Mouse (Mus musculus) MEL (cell line): ENCODE measurements around the gene Btg1. TPM values are rescaled to one million over a fixed set of nuclear protein-coding genes. Genes with fewer than 3 reads are reported as not detected.

Experiments used
- DNase-seq: peaks from one replicate; pipeline ENCODE4 v3.0.0; 2011; ENCODE audit warnings: low read depth, low spot score
- H3K27ac ChIP-seq: 2 replicates; pipeline ENCODE4 v1.5.1; 2012; ENCODE audit warnings: low read depth, mild to moderate bottlenecking, control low read depth, low read length, moderate library complexity; ENCODE audit not compliant: control insufficient read depth
- H3K27me3 ChIP-seq, 2 experiments: fragments of 150-350 bp in 1 of 2; sonication (generic) in 1 of 2; 2 replicates each; pipeline ENCODE4 v1.6.1; 2012; ENCODE audit warnings: low read length in 2 of 2, mild to moderate bottlenecking in 2 of 2, improper control_type of control experiment in 1 of 2, moderate library complexity in 1 of 2; ENCODE audit not compliant: insufficient read depth in 2 of 2, control insufficient read depth in 1 of 2
- H3K36me3 ChIP-seq, 2 experiments: 2 replicates each; pipeline ENCODE4 v1.6.1; 2012 to 2014; ENCODE audit warnings: low read length in 2 of 2, improper control_type of control experiment in 1 of 2, inconsistent platforms in 1 of 2, mild to moderate bottlenecking in 1 of 2; ENCODE audit not compliant: insufficient read depth in 2 of 2, control insufficient read depth in 1 of 2
- H3K4me1 ChIP-seq, 2 experiments: fragments of 150-350 bp in 1 of 2; sonication (generic) in 1 of 2; 2 replicates each; pipeline ENCODE4 v1.6.1; 2012; ENCODE audit warnings: low read length in 2 of 2, improper control_type of control experiment in 1 of 2, mild to moderate bottlenecking in 1 of 2; ENCODE audit not compliant: insufficient read depth in 2 of 2, control insufficient read depth in 1 of 2
- H3K4me3 ChIP-seq, 2 experiments: fragments of 150-350 bp in 1 of 2; sonication (generic) in 1 of 2; 2 replicates each; pipeline ENCODE4 v1.5.1; 2012; ENCODE audit warnings: low read depth in 2 of 2, low read length in 2 of 2, mild to moderate bottlenecking in 2 of 2, moderate library complexity in 2 of 2, control low read depth in 1 of 2, improper control_type of control experiment in 1 of 2; ENCODE audit not compliant: control insufficient read depth in 1 of 2, insufficient read depth in 1 of 2
- H3K79me2 ChIP-seq: 2 replicates; pipeline ENCODE4 v1.6.1; 2012; ENCODE audit warnings: mild to moderate bottlenecking, low read length, moderate library complexity; ENCODE audit not compliant: control insufficient read depth, poor library complexity, insufficient read depth
- H3K9ac ChIP-seq: 2 replicates; pipeline ENCODE4 v1.6.1; 2012; ENCODE audit warnings: low read depth, mild to moderate bottlenecking, control low read depth, low read length, moderate library complexity; ENCODE audit not compliant: control insufficient read depth, poor library complexity, severe bottlenecking
- H3K9me3 ChIP-seq: fragments of 150-350 bp; sonication (generic); replicated peaks from 2 replicates; pipeline ENCODE4 v1.6.1; 2012; ENCODE audit warnings: mild to moderate bottlenecking, low read length, improper control_type of control experiment, moderate library complexity; ENCODE audit not compliant: insufficient read depth
- BHLHE40 ChIP-seq: IDR thresholded peaks from 2 replicates; pipeline ENCODE4 v1.6.1; 2012; ENCODE audit warnings: low read depth, mild to moderate bottlenecking, inconsistent platforms, low read length, improper control_type of control experiment, borderline replicate concordance
- CHD1 ChIP-seq: IDR thresholded peaks from 2 replicates; pipeline ENCODE4 v1.6.1; 2012; ENCODE audit warnings: low read depth, mild to moderate bottlenecking, inconsistent platforms, low read length, improper control_type of control experiment
- CTCF ChIP-seq, 3 experiments: IDR thresholded peaks in 2 of 3; conservative IDR thresholded peaks in 1 of 3; 2 replicates each; pipeline ENCODE4 v1.5.1; 2011 to 2012; ENCODE audit warnings: low read length in 3 of 3, low read depth in 2 of 3, mild to moderate bottlenecking in 2 of 3, improper control_type of control experiment in 1 of 3, inconsistent platforms in 1 of 3, mixed read lengths in 1 of 3, moderate library complexity in 1 of 3; ENCODE audit not compliant: control insufficient read depth in 1 of 3, insufficient read depth in 1 of 3, poor library complexity in 1 of 3, severe bottlenecking in 1 of 3
- ELF1 ChIP-seq: IDR thresholded peaks from 2 replicates; pipeline ENCODE4 v1.6.1; 2014; ENCODE audit warnings: low read depth, mild to moderate bottlenecking, inconsistent platforms, low read length, improper control_type of control experiment, moderate library complexity
- EP300 ChIP-seq, 2 experiments: IDR thresholded peaks; 2 replicates each; pipeline ENCODE4 v1.6.1; 2011; ENCODE audit warnings: improper control_type of control experiment in 2 of 2, low read length in 2 of 2, low read depth in 1 of 2, mild to moderate bottlenecking in 1 of 2
- ETS1 ChIP-seq: IDR thresholded peaks from 2 replicates; pipeline ENCODE4 v1.6.1; 2012; ENCODE audit warnings: low read depth, mild to moderate bottlenecking, inconsistent platforms, low read length, improper control_type of control experiment, moderate library complexity
- GATA1 ChIP-seq: IDR thresholded peaks from 2 replicates; pipeline ENCODE4 v1.6.1; 2011; ENCODE audit warnings: low read depth, low read length, improper control_type of control experiment
- MAX ChIP-seq: IDR thresholded peaks from 2 replicates; pipeline ENCODE4 v1.6.1; 2011; ENCODE audit warnings: low read length, improper control_type of control experiment
- MEF2A ChIP-seq: IDR thresholded peaks from 2 replicates; pipeline ENCODE4 v1.6.1; 2014; ENCODE audit warnings: low read depth, mild to moderate bottlenecking, inconsistent platforms, low read length, improper control_type of control experiment; ENCODE audit not compliant: poor library complexity, insufficient replicate concordance, severe bottlenecking; ENCODE audit errors: extremely low read depth
- MYB ChIP-seq: IDR thresholded peaks from 2 replicates; pipeline ENCODE4 v1.6.1; 2011; ENCODE audit warnings: mild to moderate bottlenecking, low read depth, low read length, improper control_type of control experiment
- MYC ChIP-seq: IDR thresholded peaks from 2 replicates; pipeline ENCODE4 v1.6.1; 2011; ENCODE audit warnings: low read depth, mild to moderate bottlenecking, low read length, improper control_type of control experiment, moderate library complexity
- NELFE ChIP-seq: IDR thresholded peaks from 2 replicates; pipeline ENCODE4 v1.6.1; 2011; ENCODE audit warnings: low read depth, low read length, improper control_type of control experiment
- NRF1 ChIP-seq: IDR thresholded peaks from 2 replicates; pipeline ENCODE4 v1.6.1; 2014; ENCODE audit warnings: low read depth, mild to moderate bottlenecking, inconsistent platforms, low read length, improper control_type of control experiment, moderate library complexity; ENCODE audit not compliant: poor library complexity, insufficient read depth, severe bottlenecking
- POLR2AphosphoS2 ChIP-seq: IDR thresholded peaks from 2 replicates; pipeline ENCODE4 v1.6.1; 2011; ENCODE audit warnings: low read length, improper control_type of control experiment
- POLR2AphosphoS5 ChIP-seq: IDR thresholded peaks from 2 replicates; pipeline ENCODE4 v1.6.1; 2012; ENCODE audit warnings: low read depth, borderline replicate concordance, mild to moderate bottlenecking, inconsistent platforms, low read length, moderate library complexity, mixed read lengths
- RAD21 ChIP-seq: IDR thresholded peaks from 2 replicates; pipeline ENCODE4 v1.6.1; 2011; ENCODE audit warnings: mild to moderate bottlenecking, low read depth, low read length, improper control_type of control experiment
- RCOR1 ChIP-seq: IDR thresholded peaks from 2 replicates; pipeline ENCODE4 v1.6.1; 2012; ENCODE audit warnings: low read depth, mild to moderate bottlenecking, inconsistent platforms, low read length, improper control_type of control experiment
- SIN3A ChIP-seq: IDR thresholded peaks from 2 replicates; pipeline ENCODE4 v1.6.1; 2012; ENCODE audit warnings: low read length, improper control_type of control experiment, inconsistent platforms
- TAL1 ChIP-seq: IDR thresholded peaks from 2 replicates; pipeline ENCODE4 v1.6.1; 2012; ENCODE audit warnings: mild to moderate bottlenecking, inconsistent platforms, low read length, moderate library complexity, mixed read lengths
- UBTF ChIP-seq: IDR thresholded peaks from 2 replicates; pipeline ENCODE4 v1.6.1; 2012; ENCODE audit warnings: low read depth, mild to moderate bottlenecking, inconsistent platforms, low read length, improper control_type of control experiment, moderate library complexity, borderline replicate concordance; ENCODE audit not compliant: insufficient read depth
- ZMIZ1 ChIP-seq: IDR thresholded peaks from 2 replicates; pipeline ENCODE4 v1.6.1; 2012; ENCODE audit warnings: low read depth, mild to moderate bottlenecking, inconsistent platforms, low read length, improper control_type of control experiment, moderate library complexity
- polyA plus RNA-seq, 2 experiments: library from polyadenylated mRNA; stranded (reverse) in 1 of 2; unstranded in 1 of 2; fragments of >175 nt in 1 of 2; fragments of >200 nt in 1 of 2; gene quantifications; 2 replicates each; pipeline versions ENCODE4 v1.2.1 to v1.2.4; 2012; ENCODE audit warnings: low replicate concordance in 2 of 2, low read depth in 1 of 2; ENCODE audit not compliant: insufficient read length in 2 of 2, insufficient read depth in 1 of 2, missing spikeins in 1 of 2
- total RNA-seq: library from RNA; depleted of rRNA; stranded (reverse); fragments of 300-350 nt; gene quantifications from 2 replicates; pipeline ENCODE4 v1.2.3, GENCODE M21; 2012

Gene Btg1
- total and polyA plus RNA-seq, 3 experiments: 2.0 to 4.8 TPM; not detected in 1

- Histone ChIP-seq H3K9me3 (no peaks in the 10 kb centered on the region), H3K9ac (no peak overlapping the region), H3K4me3 (no peak overlapping the region), H3K4me1 (0 out of 4 replicates have a peak, but pooled peaks cover 0 to 3% of the 10 kb centered on the region in 2 experiments), H3K27ac (no peak overlapping the region), H3K36me3 (no peaks in the 10 kb centered on the region), H3K79me2 (no peaks in the 10 kb centered on the region), H3K27me3 (no peaks in the 10 kb centered on the region)
- TF ChIP-seq POLR2AphosphoS2 (no peak), CTCF (IDR thresholded peaks at IDR 0.05 in 2 of 3, conservative IDR thresholded peaks at IDR 0.05 in 1 of 3; ENCODE audit: control insufficient read depth in 1 of 3, insufficient read depth in 1 of 3, low read depth in 2 of 3, low read length in 3 of 3, poor library complexity in 1 of 3, severe bottlenecking in 1 of 3) (no peak), MAX (no peak), MYB (no peak), MYC (no peak), BHLHE40 (no peak)
- no peak for DNase-seq
These were observed 17.2 kb upstream of the Btg1 start for GRCm38 (mm10) chr10:96599641-96600040.

- no peaks in the 10 kb centered on the region for H3K9me3 ChIP-seq
- H3K36me3 ChIP-seq: no peaks in the 10 kb centered on the region
- 0 out of 4 replicates have a peak, but pooled peaks cover 0 to 3% of the 10 kb centered on the region in 2 experiments for H3K4me1 ChIP-seq
- no peak overlapping the region for H3K9ac ChIP-seq
- H3K27me3 ChIP-seq: no peaks in the 10 kb centered on the region
- TF ChIP-seq GATA1: peak; percentile 60
- TF ChIP-seq ETS1: peak; percentile 49; the same call in 1 of the 2 replicates
- no peak for TF ChIP-seq ZMIZ1
- peak in 1 of 2 experiments; percentile 55; a peak in 3 of 4 replicates for TF ChIP-seq EP300 (IDR thresholded peaks at IDR 0.05; ENCODE audit: low read depth in 1 of 2, low read length in 2 of 2)
- TF ChIP-seq RCOR1: 0 out of 2 replicates have a peak, but pooled peaks have one; percentile 18
- peak; percentile 40; the same call in 1 of the 2 replicates for TF ChIP-seq ELF1
- peak; percentile 50 for DNase-seq
- no peak overlapping the region for H3K4me3 ChIP-seq
- H3K79me2 ChIP-seq: no peaks in the 10 kb centered on the region
- H3K27ac ChIP-seq: no peak overlapping the region
These were observed 15.1 kb upstream of the Btg1 start for GRCm38 (mm10) chr10:96601670-96602069.

GRCm38 (mm10) chr10:96602339-96602738 is 14.5 kb upstream of the Btg1 start:
- H3K4me1 ChIP-seq: peaks cover 3 to 8% of the 10 kb centered on the region in 2 experiments; a peak in 3 of 4 replicates
- no peak for DNase-seq
- no peak overlapping the region for H3K27ac ChIP-seq
- no peaks in the 10 kb centered on the region for H3K79me2 ChIP-seq
- H3K27me3 ChIP-seq: no peaks in the 10 kb centered on the region
- no peak overlapping the region for H3K9ac ChIP-seq
- no peaks in the 10 kb centered on the region for H3K9me3 ChIP-seq
- H3K4me3 ChIP-seq: no peak overlapping the region
- peaks cover 0 to 5% of the 10 kb centered on the region in 2 experiments; a peak in 2 of 4 replicates for H3K36me3 ChIP-seq
- TF ChIP-seq NRF1 (no peak), CHD1 (no peak), POLR2AphosphoS2 (no peak), MEF2A (no peak), UBTF (no peak), TAL1 (no peak), CTCF (IDR thresholded peaks at IDR 0.05 in 2 of 3, conservative IDR thresholded peaks at IDR 0.05 in 1 of 3; ENCODE audit: control insufficient read depth in 1 of 3, insufficient read depth in 1 of 3, low read depth in 2 of 3, low read length in 3 of 3, poor library complexity in 1 of 3, severe bottlenecking in 1 of 3) (no peak), POLR2AphosphoS5 (no peak), SIN3A (no peak), RAD21 (no peak), NELFE (no peak)
